Mouse (Mus musculus) embryonic fibroblast, embryonic 13.5 days (primary cell): ENCODE results near the gene Cdkal1. TPM values are rescaled to one million over a fixed set of nuclear protein-coding genes. Genes with fewer than 3 reads are reported as not detected.

Source experiments
- H3K27ac ChIP-seq: 2 replicates; pipeline ENCODE4 v1.5.1; 2012; ENCODE audit warnings: low read length, control low read depth, inconsistent platforms; ENCODE audit not compliant: insufficient read depth
- H3K4me1 ChIP-seq: 2 replicates; pipeline ENCODE4 v1.6.1; 2011; ENCODE audit warnings: low read length; ENCODE audit not compliant: control insufficient read depth, insufficient read depth
- H3K4me3 ChIP-seq: 2 replicates; pipeline ENCODE4 v1.5.1; 2011; ENCODE audit warnings: mild to moderate bottlenecking, control low read depth, low read length; ENCODE audit not compliant: insufficient read depth
- CTCF ChIP-seq: IDR thresholded peaks from 2 replicates; pipeline ENCODE4 v1.5.1; 2011; ENCODE audit warnings: mild to moderate bottlenecking, control low read depth, low read length, moderate library complexity, borderline replicate concordance; ENCODE audit not compliant: insufficient read depth
- POLR2A ChIP-seq: IDR thresholded peaks from 2 replicates; pipeline ENCODE4 v1.6.1; 2011; ENCODE audit warnings: low read depth, mild to moderate bottlenecking, control low read depth, low read length, moderate library complexity
- polyA plus RNA-seq: library from polyadenylated mRNA; stranded (reverse); fragments of >200 nt; gene quantifications from 2 replicates; pipeline ENCODE4 v1.2.4, GENCODE M21; 2011; ENCODE audit warnings: low read depth; ENCODE audit not compliant: missing spikeins, insufficient read length

Cdkal1 gene
- polyA plus RNA-seq, 1 experiment = 25.0 TPM

GRCm38 (mm10) chr13:29580009-29580408, 275.5 kb downstream of the Cdkal1 start:
- TF ChIP-seq CTCF (no peak), POLR2A (no peak)
- Histone ChIP-seq H3K4me1 (peaks cover 7% of the 10 kb centered on the region), H3K4me3 (no peak overlapping the region), H3K27ac (no peak overlapping the region)

GRCm38 (mm10) chr13:29578621-29579020, 276.9 kb downstream of the Cdkal1 start:
- Histone ChIP-seq H3K4me1 (peaks cover 16% of the 10 kb centered on the region), H3K4me3 (no peak overlapping the region), H3K27ac (no peak overlapping the region)
- TF ChIP-seq CTCF (no peak), POLR2A (no peak)

GRCm38 (mm10) chr13:29574784-29575183, 280.7 kb downstream of the Cdkal1 start:
- Histone ChIP-seq H3K27ac (peak overlapping the region; percentile 70), H3K4me1 (peaks cover 21% of the 10 kb centered on the region), H3K4me3 (no peak overlapping the region)
- TF ChIP-seq POLR2A (no peak), CTCF (no peak)

GRCm38 (mm10) chr13:29572477-29572876, 283.0 kb downstream of the Cdkal1 start:
- Histone ChIP-seq H3K27ac (peak overlapping the region; percentile 35), H3K4me1 (peaks cover 21% of the 10 kb centered on the region), H3K4me3 (no peak overlapping the region)
- TF ChIP-seq CTCF = no peak
- TF ChIP-seq POLR2A = no peak

- H3K4me1 ChIP-seq = no peaks in the 10 kb centered on the region
- H3K4me3 ChIP-seq = no peak overlapping the region
- no peak overlapping the region for H3K27ac ChIP-seq
- no peak for TF ChIP-seq POLR2A
- TF ChIP-seq CTCF = no peak
Measured at GRCm38 (mm10) chr13:29565710-29566109, 289.8 kb downstream of the Cdkal1 start.

- no peaks in the 10 kb centered on the region for H3K4me1 ChIP-seq
- H3K27ac ChIP-seq = no peak overlapping the region
- TF ChIP-seq POLR2A (no peak), CTCF (no peak)
- H3K4me3 ChIP-seq = no peak overlapping the region
Measured at GRCm38 (mm10) chr13:29559188-29559587, 296.3 kb downstream of the Cdkal1 start.

- 0 out of 2 replicates have a peak, but pooled peaks cover 5% of the 10 kb centered on the region for H3K4me1 ChIP-seq
- no peak for TF ChIP-seq CTCF
- TF ChIP-seq POLR2A = no peak
- no peak overlapping the region for H3K27ac ChIP-seq
- no peak overlapping the region for H3K4me3 ChIP-seq
Measured at GRCm38 (mm10) chr13:29555160-29555785, 300.2 kb downstream of the Cdkal1 start.

- Histone ChIP-seq H3K4me1 (peaks cover 5% of the 10 kb centered on the region; the same call in 1 of the 2 replicates), H3K4me3 (no peak overlapping the region), H3K27ac (no peak overlapping the region)
- TF ChIP-seq POLR2A (no peak), CTCF (no peak)
Measured at GRCm38 (mm10) chr13:29553792-29554191, 301.7 kb downstream of the Cdkal1 start.

GRCm38 (mm10) chr13:29552322-29552870, 303.1 kb downstream of the Cdkal1 start:
- TF ChIP-seq POLR2A (no peak), CTCF (no peak)
- no peak overlapping the region for H3K4me3 ChIP-seq
- H3K4me1 ChIP-seq = peaks cover 5% of the 10 kb centered on the region; the same call in 1 of the 2 replicates
- H3K27ac ChIP-seq = no peak overlapping the region

GRCm38 (mm10) chr13:29550886-29551285, 304.6 kb downstream of the Cdkal1 start:
- no peak overlapping the region for H3K4me3 ChIP-seq
- peaks cover 5% of the 10 kb centered on the region; the same call in 1 of the 2 replicates for H3K4me1 ChIP-seq
- no peak for TF ChIP-seq CTCF
- TF ChIP-seq POLR2A = no peak
- peak overlapping the region; percentile 64 for H3K27ac ChIP-seq
